Mouse (Mus musculus) hindbrain, postnatal 0 days (tissue): ENCODE measurements around the gene Padi4. TPM values are rescaled to one million over a fixed set of nuclear protein-coding genes. Genes with fewer than 3 reads are reported as not detected.
A peak's percentile ranks its signal among the peaks of the same experiment; 100 is the strongest.

Experiments
- ATAC-seq: fragments of 200-750 bp; cut with Nextera tagmentation; 2 replicates; pipeline ENCODE4 v1.8.0; 2017; ENCODE audit warnings: mild to moderate bottlenecking, moderate TSS enrichment, moderate library complexity
- DNase-seq: peaks from one replicate; pipeline ENCODE4 v3.0.0-alpha.2; 2015; ENCODE audit warnings: low spot score
- H3K27ac ChIP-seq: fragments of 300-500 bp; sonication (generic); 2 replicates; pipeline ENCODE4 v1.5.1; 2014; ENCODE audit warnings: mild to moderate bottlenecking
- H3K27me3 ChIP-seq: fragments of 300-500 bp; sonication (generic); 2 replicates; pipeline ENCODE4 v1.6.1; 2014; ENCODE audit warnings: low read length, mixed read lengths; ENCODE audit not compliant: insufficient read depth
- H3K36me3 ChIP-seq: fragments of 300-500 bp; sonication (generic); 2 replicates; pipeline ENCODE4 v1.6.1; 2014; ENCODE audit warnings: low read length, mixed read lengths; ENCODE audit not compliant: insufficient read depth
- H3K4me1 ChIP-seq: fragments of 300-500 bp; sonication (generic); 2 replicates; pipeline ENCODE4 v1.6.1; 2014; ENCODE audit warnings: antibody characterized with exemption, low read length, mixed read lengths; ENCODE audit not compliant: insufficient read depth
- H3K4me2 ChIP-seq: fragments of 300-500 bp; sonication (generic); 2 replicates; pipeline ENCODE4 v1.6.1; 2014; ENCODE audit warnings: low read depth, mild to moderate bottlenecking, low read length, moderate library complexity, mixed read lengths
- H3K4me3 ChIP-seq: fragments of 300-500 bp; sonication (generic); 2 replicates; pipeline ENCODE4 v1.5.1; 2014; ENCODE audit warnings: low read length
- H3K9ac ChIP-seq: fragments of 300-500 bp; sonication (generic); replicated peaks from 2 replicates; pipeline ENCODE4 v1.6.1; 2014; ENCODE audit warnings: mild to moderate bottlenecking, low read length, moderate library complexity, mixed read lengths
- H3K9me3 ChIP-seq: fragments of 300-500 bp; sonication (generic); 2 replicates; pipeline ENCODE4 v1.6.1; 2016; ENCODE audit warnings: low read length, mixed read lengths
- CTCF ChIP-seq: IDR thresholded peaks from 2 replicates; pipeline ENCODE4 v1.5.1; 2016; ENCODE audit warnings: antibody characterized with exemption, control low read depth, low read depth
- WGBS: fragments of 180-500 bp; shearing (Covaris S2); extraction: QIAGEN DNeasy Blood & Tissue Kit; methylation state at CpG from one replicate; pipeline ENCODE4 v1.1.7; 2014; 5-methylcytosine and 5-hydroxymethylcytosine counted together
- polyA plus RNA-seq: library from polyadenylated mRNA; unstranded; fragments of >200 nt; fragmentation: Nextera tagmentation; extraction: Ambion mirVana; gene quantifications from 2 replicates; pipeline ENCODE4 v1.2.1, GENCODE M21; 2015
- total RNA-seq: library from RNA; depleted of rRNA; stranded (reverse); fragments of >200 nt; gene quantifications from 2 replicates; pipeline ENCODE4 v1.2.3, GENCODE M21; 2014

Padi4 gene
- total and polyA plus RNA-seq, 2 experiments from 2014 or later: not detected

GRCm38 (mm10) chr4:140720091-140720490 lies 53.9 kb downstream of the Padi4 start:
- ATAC-seq (no peak), DNase-seq (no peak)
- Histone ChIP-seq H3K4me2 (no peak overlapping the region), H3K9ac (no peak overlapping the region), H3K9me3 (no peaks in the 10 kb centered on the region), H3K27me3 (no peaks in the 10 kb centered on the region), H3K4me1 (no peaks in the 10 kb centered on the region), H3K36me3 (peaks cover 54% of the 10 kb centered on the region), H3K27ac (no peak overlapping the region), H3K4me3 (no peak overlapping the region)
- no peak for TF ChIP-seq CTCF
- WGBS: 90% methylated on average over 5 of the region's 5 CpGs

GRCm38 (mm10) chr4:140718436-140718835 lies 55.6 kb downstream of the Padi4 start:
- no peak overlapping the region for H3K27ac ChIP-seq
- H3K9me3 ChIP-seq: no peaks in the 10 kb centered on the region
- H3K27me3 ChIP-seq: no peaks in the 10 kb centered on the region
- no peak overlapping the region for H3K4me3 ChIP-seq
- H3K4me2 ChIP-seq: no peak overlapping the region
- 94% methylated on average over 9 of the region's 9 CpGs for WGBS
- no peaks in the 10 kb centered on the region for H3K4me1 ChIP-seq
- no peak for DNase-seq
- ATAC-seq: no peak
- no peak overlapping the region for H3K9ac ChIP-seq
- no peak for TF ChIP-seq CTCF
- H3K36me3 ChIP-seq: peaks cover 54% of the 10 kb centered on the region

- 96% methylated on average over 11 of the region's 11 CpGs for WGBS
- no peaks in the 10 kb centered on the region for H3K27me3 ChIP-seq
- ATAC-seq (no peak), DNase-seq (no peak)
- peaks cover 59% of the 10 kb centered on the region for H3K36me3 ChIP-seq
- H3K27ac ChIP-seq: no peak overlapping the region
- H3K9ac ChIP-seq: no peak overlapping the region
- no peaks in the 10 kb centered on the region for H3K9me3 ChIP-seq
- no peaks in the 10 kb centered on the region for H3K4me1 ChIP-seq
- H3K4me3 ChIP-seq: no peak overlapping the region
- no peak overlapping the region for H3K4me2 ChIP-seq
- TF ChIP-seq CTCF: no peak
These were observed 57.0 kb downstream of the Padi4 start for GRCm38 (mm10) chr4:140716994-140717393.

- H3K9me3 ChIP-seq: no peaks in the 10 kb centered on the region
- 69% methylated on average over 5 of the region's 5 CpGs for WGBS
- no peak for TF ChIP-seq CTCF
- DNase-seq (peak; percentile 11), ATAC-seq (no peak)
- peak overlapping the region; percentile 42 for H3K27ac ChIP-seq
- H3K4me2 ChIP-seq: no peak overlapping the region
- H3K4me1 ChIP-seq: no peaks in the 10 kb centered on the region
- H3K9ac ChIP-seq: no peak overlapping the region
- H3K27me3 ChIP-seq: no peaks in the 10 kb centered on the region
- H3K4me3 ChIP-seq: no peak overlapping the region
- peaks cover 51% of the 10 kb centered on the region for H3K36me3 ChIP-seq
These were observed 59.5 kb downstream of the Padi4 start for GRCm38 (mm10) chr4:140714586-140714985.

- H3K27ac ChIP-seq: peak overlapping the region; percentile 42; the same call in 1 of the 2 replicates
- peak; percentile 96 for TF ChIP-seq CTCF
- no peaks in the 10 kb centered on the region for H3K9me3 ChIP-seq
- no peak overlapping the region for H3K4me3 ChIP-seq
- H3K36me3 ChIP-seq: peaks cover 50% of the 10 kb centered on the region
- DNase-seq: peak; percentile 96
- 18% methylated on average over 29 of the region's 29 CpGs for WGBS
- H3K27me3 ChIP-seq: no peaks in the 10 kb centered on the region
- no peak overlapping the region for H3K9ac ChIP-seq
- no peak overlapping the region for H3K4me2 ChIP-seq
- peak; percentile 93 for ATAC-seq
- no peaks in the 10 kb centered on the region for H3K4me1 ChIP-seq
These were observed 60.3 kb downstream of the Padi4 start for GRCm38 (mm10) chr4:140713480-140714365.

GRCm38 (mm10) chr4:140711360-140711759 lies 62.7 kb downstream of the Padi4 start:
- Histone ChIP-seq H3K4me3 (no peak overlapping the region), H3K36me3 (peaks cover 39% of the 10 kb centered on the region), H3K9me3 (no peaks in the 10 kb centered on the region), H3K4me1 (no peaks in the 10 kb centered on the region), H3K4me2 (no peak overlapping the region), H3K27me3 (no peaks in the 10 kb centered on the region), H3K27ac (no peak overlapping the region), H3K9ac (no peak overlapping the region)
- ATAC-seq (no peak), DNase-seq (peak; percentile 19)
- no peak for TF ChIP-seq CTCF
- 47% methylated on average over 5 of the region's 5 CpGs for WGBS

- TF ChIP-seq CTCF: no peak
- Histone ChIP-seq H3K4me1 (no peaks in the 10 kb centered on the region), H3K9me3 (no peaks in the 10 kb centered on the region), H3K9ac (no peak overlapping the region), H3K4me3 (no peak overlapping the region), H3K36me3 (peaks cover 33% of the 10 kb centered on the region), H3K4me2 (no peak overlapping the region), H3K27me3 (no peaks in the 10 kb centered on the region), H3K27ac (no peak overlapping the region)
- no peak for DNase-seq
- WGBS: 70% methylated on average over 10 of the region's 10 CpGs
- ATAC-seq: no peak
These were observed 63.3 kb downstream of the Padi4 start for GRCm38 (mm10) chr4:140710781-140711180.
